Comparison of ENCODE assay signal across 19 mouse cellular contexts in the genomic region with DNA sequence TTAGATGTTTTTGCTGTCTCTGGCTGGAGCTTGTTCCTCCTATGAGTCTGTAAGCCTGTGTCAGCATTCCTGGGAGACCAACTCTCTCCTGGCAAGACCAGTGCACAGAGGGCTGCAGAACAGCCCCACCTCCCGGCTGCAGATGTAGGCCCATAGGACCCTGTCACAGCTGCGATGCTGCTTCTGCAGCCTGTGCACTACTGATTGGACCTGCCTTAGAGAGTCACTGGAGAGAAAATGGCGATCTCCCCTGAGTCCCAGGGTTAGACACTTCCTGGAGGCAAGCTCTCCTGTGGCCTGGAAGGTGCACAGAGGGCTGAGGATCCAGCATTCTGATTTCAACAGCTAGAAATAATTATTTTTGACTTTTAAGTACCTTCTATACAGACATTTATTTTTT.
DNase-seq lines count a peak whose midpoint lies in the region; ATAC-seq and TF ChIP-seq lines count a peak whose summit lies in the region.
"Had no signal": no experiment of that assay in that cellular context is flagged by ENCODE, and none has a peak within 500 bp of the region (broad histone marks: within the 10 kb centered on the region; RNA-seq: fewer than 3 reads in every experiment).

No protein-coding gene starts in this region.

- H3K9ac ChIP-seq in kidney, postnatal 0 days (ENCODE audit: low read depth, low read length), result no peak overlapping the region
- no peak overlapping the region for H3K9ac ChIP-seq in neural tube, embryonic 11.5 days (ENCODE audit: low read length)
- H3K9ac ChIP-seq: embryonic facial prominence, embryonic 13.5 days; forebrain, embryonic 15.5 days; midbrain, embryonic 15.5 days had no signal

- H3K4me1 ChIP-seq in kidney, postnatal 0 days (replicated peaks; ENCODE audit: insufficient read depth, low read length), result no peaks in the 10 kb centered on the region
- H3K4me1 ChIP-seq in neural tube, embryonic 11.5 days (ENCODE audit: control insufficient read depth, insufficient read depth, low read length), result no peaks in the 10 kb centered on the region
- H3K4me1 ChIP-seq: embryonic facial prominence, embryonic 13.5 days; forebrain, embryonic 15.5 days; midbrain, embryonic 15.5 days had no signal

- H3K27ac ChIP-seq in kidney, postnatal 0 days, result no peak overlapping the region
- no peak overlapping the region for H3K27ac ChIP-seq in neural tube, embryonic 11.5 days (ENCODE audit: low read depth, low read length)
- H3K27ac ChIP-seq: embryonic facial prominence, embryonic 13.5 days; forebrain, embryonic 15.5 days; hindbrain, postnatal 0 days; midbrain, embryonic 15.5 days had no signal

- no peaks in the 10 kb centered on the region for H3K36me3 ChIP-seq in kidney, postnatal 0 days (ENCODE audit: insufficient read depth, low read length)
- H3K36me3 ChIP-seq in neural tube, embryonic 11.5 days (ENCODE audit: control insufficient read depth, insufficient read depth, low read length), result no peaks in the 10 kb centered on the region
- H3K36me3 ChIP-seq: embryonic facial prominence, embryonic 13.5 days; forebrain, embryonic 15.5 days; midbrain, embryonic 15.5 days had no signal

- H3K4me3 ChIP-seq in kidney, postnatal 0 days (replicated peaks; ENCODE audit: low read depth, low read length), result no peak overlapping the region
- no peak overlapping the region for H3K4me3 ChIP-seq in neural tube, embryonic 11.5 days (ENCODE audit: low read depth, low read length)
- H3K4me3 ChIP-seq: embryonic facial prominence, embryonic 13.5 days; forebrain, embryonic 15.5 days; midbrain, embryonic 15.5 days had no signal

- DNase-seq in kidney, postnatal 0 days (ENCODE audit: low spot score), result no peak
- DNase-seq in kidney, postnatal 14 days, result no peak
- DNase-seq in neural tube, embryonic 11.5 days (ENCODE audit: low spot score), result peak; percentile 12
- no peak for DNase-seq in neural tube, embryonic 10.5 days (ENCODE audit: extremely low spot score, low spot score)
- DNase-seq in embryo, embryonic 11 days, result peak; percentile 5
- DNase-seq in retina, postnatal 1 day, result peak; percentile 1
- no peak for DNase-seq in heart, postnatal 4 days
- DNase-seq: adrenal gland, postnatal 36 days; cerebellum, adult 9-10 months; gastrocnemius, postnatal 10 days; heart, adult 18-20 months; lung, postnatal 10 days; thymus, adult 18-20 months had no signal

- ATAC-seq in kidney, postnatal 0 days (replicated peaks; ENCODE audit: low FRiP score, low read depth), result no peak
- no peak for ATAC-seq in neural tube, embryonic 11.5 days (ENCODE audit: insufficient read depth, low FRiP score, low TSS enrichment)
- no peak for ATAC-seq in frontal cortex, adult (ENCODE audit: low TSS enrichment)
- ATAC-seq: forebrain, embryonic 15.5 days; hindbrain, postnatal 0 days; intestine, embryonic 16.5 days; midbrain, embryonic 15.5 days had no signal

- no peaks in the 10 kb centered on the region for H3K27me3 ChIP-seq in kidney, postnatal 0 days (ENCODE audit: insufficient read depth, low read length)
- H3K27me3 ChIP-seq in neural tube, embryonic 11.5 days (ENCODE audit: control insufficient read depth, insufficient read depth, low read length), result no peaks in the 10 kb centered on the region
- H3K27me3 ChIP-seq: embryonic facial prominence, embryonic 13.5 days; forebrain, embryonic 15.5 days; midbrain, embryonic 15.5 days had no signal

- peak; percentile 20; the same call in 1 of the 2 replicates for TF ChIP-seq CTCF in kidney, postnatal 0 days (IDR thresholded peaks at IDR 0.05; ENCODE audit: low read depth)

- H3K4me2 ChIP-seq in kidney, postnatal 0 days (ENCODE audit: low read length), result no peak overlapping the region
- no peak overlapping the region for H3K4me2 ChIP-seq in neural tube, embryonic 11.5 days (ENCODE audit: low read depth)
- H3K4me2 ChIP-seq: embryonic facial prominence, embryonic 13.5 days; forebrain, embryonic 15.5 days; midbrain, embryonic 15.5 days had no signal

- WGBS in kidney, postnatal 0 days, result 34% methylated on average over 3 of the region's 3 CpGs
- WGBS in neural tube, embryonic 11.5 days, result 60% methylated on average over 3 of the region's 3 CpGs

- H3K9me3 ChIP-seq in kidney, postnatal 0 days (replicated peaks; ENCODE audit: low read length), result no peaks in the 10 kb centered on the region
- H3K9me3 ChIP-seq in neural tube, embryonic 11.5 days (ENCODE audit: control insufficient read depth, low read length), result no peaks in the 10 kb centered on the region
- H3K9me3 ChIP-seq: embryonic facial prominence, embryonic 13.5 days; forebrain, embryonic 15.5 days; midbrain, embryonic 15.5 days had no signal

Comparison
In these comparisons a context has a peak if more than half of its experiments do, and no peak if none do; other contexts are left out.
1. DNase-seq: peak in neural tube, embryonic 11.5 days (single experiment), embryo, embryonic 11 days (single experiment) and retina, postnatal 1 day (single experiment); none in kidney, postnatal 0 days (single experiment), kidney, postnatal 14 days (single experiment), neural tube, embryonic 10.5 days (single experiment) and heart, postnatal 4 days (single experiment).